Mouse (Mus musculus) forebrain, embryonic 15.5 days (tissue): ENCODE results near the gene Snx21. TPM values are rescaled to one million over a fixed set of nuclear protein-coding genes. Genes with fewer than 3 reads are reported as not detected.
A peak's percentile ranks its signal among the peaks of the same experiment; 100 is the strongest.

ENCODE experiments used
- ATAC-seq: fragments of 200-750 bp; cut with Nextera tagmentation; replicated peaks from 2 replicates; pipeline ENCODE4 v1.8.0; 2017; ENCODE audit warnings: mild to moderate bottlenecking, moderate TSS enrichment, moderate library complexity
- H3K27ac ChIP-seq: fragments of 300-500 bp; sonication (generic); replicated peaks from 2 replicates; pipeline ENCODE4 v1.5.1; 2015; ENCODE audit warnings: mild to moderate bottlenecking, inconsistent platforms
- H3K27me3 ChIP-seq: fragments of 300-500 bp; sonication (generic); 2 replicates; pipeline ENCODE4 v1.6.1; 2015; ENCODE audit warnings: inconsistent platforms
- H3K36me3 ChIP-seq: fragments of 300-500 bp; sonication (generic); 2 replicates; pipeline ENCODE4 v1.6.1; 2015; ENCODE audit warnings: mild to moderate bottlenecking, inconsistent platforms
- H3K4me1 ChIP-seq: fragments of 300-500 bp; sonication (generic); 2 replicates; pipeline ENCODE4 v1.6.1; 2015; ENCODE audit warnings: inconsistent platforms
- H3K4me2 ChIP-seq: fragments of 300-500 bp; sonication (generic); replicated peaks from 2 replicates; pipeline ENCODE4 v1.6.1; 2015; ENCODE audit warnings: mild to moderate bottlenecking, inconsistent platforms
- H3K4me3 ChIP-seq: fragments of 300-500 bp; sonication (generic); 2 replicates; pipeline ENCODE4 v1.5.1; 2015; ENCODE audit warnings: mild to moderate bottlenecking, inconsistent platforms
- H3K9ac ChIP-seq: fragments of 300-500 bp; sonication (generic); replicated peaks from 2 replicates; pipeline ENCODE4 v1.6.1; 2015; ENCODE audit warnings: mild to moderate bottlenecking, inconsistent platforms
- H3K9me3 ChIP-seq: fragments of 300-500 bp; sonication (generic); 2 replicates; pipeline ENCODE4 v1.6.1; 2016; ENCODE audit warnings: inconsistent platforms
- WGBS: fragments of 180-500 bp; shearing (Covaris S2); methylation state at CpG from one replicate; pipeline ENCODE4 v1.1.7; 2015; ENCODE audit warnings: mixed read lengths; 5-methylcytosine and 5-hydroxymethylcytosine counted together
- polyA plus RNA-seq: library from polyadenylated mRNA; unstranded; fragments of >200 nt; fragmentation: Nextera tagmentation; extraction: Ambion mirVana; gene quantifications from 2 replicates; pipeline ENCODE4 v1.2.1, GENCODE M21; 2015

Gene Snx21
- polyA plus RNA-seq: 24.6 and 29.8 TPM in 2 replicates

GRCm38 (mm10) chr2:164785481-164786387, at the start of gene Snx21:
Gene Snx21, plus strand, starts transcription at chr2:164785823.
- under 1% methylated on average over 74 of the region's 89 CpGs for WGBS
- H3K27ac ChIP-seq: peak within 1 kb of the TSS; percentile 73
- H3K4me2 ChIP-seq: peak within 1 kb of the TSS; percentile 70
- peaks cover 19% of the 10 kb centered on the region for H3K4me1 ChIP-seq
- no peaks in the 10 kb centered on the region for H3K9me3 ChIP-seq
- H3K4me3 ChIP-seq: peak within 1 kb of the TSS; percentile 77
- ATAC-seq: peak; percentile 91
- H3K36me3 ChIP-seq: 0 out of 2 replicates have a peak, but pooled peaks cover 3% of the 10 kb centered on the region
- H3K9ac ChIP-seq: peak within 1 kb of the TSS; percentile 68
- no peaks in the 10 kb centered on the region for H3K27me3 ChIP-seq

- H3K36me3 ChIP-seq: no peaks in the 10 kb centered on the region
- WGBS: 70% methylated on average over 3 of the region's 3 CpGs
- H3K27ac ChIP-seq: no peak overlapping the region
- H3K4me1 ChIP-seq: no peaks in the 10 kb centered on the region
- H3K9me3 ChIP-seq: no peaks in the 10 kb centered on the region
- ATAC-seq: no peak
- no peak overlapping the region for H3K9ac ChIP-seq
- H3K4me3 ChIP-seq: no peak overlapping the region
- no peak overlapping the region for H3K4me2 ChIP-seq
- no peaks in the 10 kb centered on the region for H3K27me3 ChIP-seq
These were observed 48.1 kb upstream of the Snx21 start for GRCm38 (mm10) chr2:164737377-164738090.

GRCm38 (mm10) chr2:164739876-164740275, 45.7 kb upstream of the Snx21 start:
- H3K4me3 ChIP-seq: no peak overlapping the region
- H3K27me3 ChIP-seq: no peaks in the 10 kb centered on the region
- WGBS: 62% methylated on average over 7 of the region's 7 CpGs
- peaks cover 2% of the 10 kb centered on the region for H3K4me1 ChIP-seq
- H3K9me3 ChIP-seq: no peaks in the 10 kb centered on the region
- H3K9ac ChIP-seq: no peak overlapping the region
- no peak overlapping the region for H3K27ac ChIP-seq
- no peak overlapping the region for H3K4me2 ChIP-seq
- no peak for ATAC-seq
- H3K36me3 ChIP-seq: no peaks in the 10 kb centered on the region

DNA sequence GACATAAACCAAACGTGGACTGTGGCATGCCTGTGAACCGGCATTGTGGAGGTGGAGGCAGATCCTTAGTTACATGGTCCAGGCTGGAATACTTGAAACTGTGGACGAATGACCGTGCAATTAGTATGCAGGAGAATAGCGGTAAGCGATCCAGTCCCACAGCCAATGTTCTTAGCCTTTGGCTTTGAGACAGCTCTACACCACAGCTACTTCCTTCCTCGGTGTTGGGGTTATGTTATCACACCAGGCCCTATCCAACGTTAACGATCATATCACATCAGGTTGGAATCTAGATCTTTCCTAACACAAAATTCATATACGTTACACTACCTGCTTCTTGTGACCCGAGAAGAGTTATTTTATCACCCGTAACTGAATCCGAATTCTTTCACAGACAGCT, 40.6 kb upstream of the Snx21 start:
- peak; percentile 7; the same call in 1 of the 2 replicates for ATAC-seq
- Histone ChIP-seq H3K4me1 (peaks cover 34% of the 10 kb centered on the region), H3K9me3 (no peaks in the 10 kb centered on the region), H3K4me3 (peak overlapping the region; percentile 86), H3K27ac (no peak overlapping the region), H3K36me3 (peaks cover 17% of the 10 kb centered on the region; the same call in 1 of the 2 replicates), H3K4me2 (peak overlapping the region; percentile 80), H3K9ac (peak overlapping the region; percentile 90; the same call in 1 of the 2 replicates), H3K27me3 (no peaks in the 10 kb centered on the region)
- 77% methylated on average over 13 of the region's 13 CpGs for WGBS

DNA sequence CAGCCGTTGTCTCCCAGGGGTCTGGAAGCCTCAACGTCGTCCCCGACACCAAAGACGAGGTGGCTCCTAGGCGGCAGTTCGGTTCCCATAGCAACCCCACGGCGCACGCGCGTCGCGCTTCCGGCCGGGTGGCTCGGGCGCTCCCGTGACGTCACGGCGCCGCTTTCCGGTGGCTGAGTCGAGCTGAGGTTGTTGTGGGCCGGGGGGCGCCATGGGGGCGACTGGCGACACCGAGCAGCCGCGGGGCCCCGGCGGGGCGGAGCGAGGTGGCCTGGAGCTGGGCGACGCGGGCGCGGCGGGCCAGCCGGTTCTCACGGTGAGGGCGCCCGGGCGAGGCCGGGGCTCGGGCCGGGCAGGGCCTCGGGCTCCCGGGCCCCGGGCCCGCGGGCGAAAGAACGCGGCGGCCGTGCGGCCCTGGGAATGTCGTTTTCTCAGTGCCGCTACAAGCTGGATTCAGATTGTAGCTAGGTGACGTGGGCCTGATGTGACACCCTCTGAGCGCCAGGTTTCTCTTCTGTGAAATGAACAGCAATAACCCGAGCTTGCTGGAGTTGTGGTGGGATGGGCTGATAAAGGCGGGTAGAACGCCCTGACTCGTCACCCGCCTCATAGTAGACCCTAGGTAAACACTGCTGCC, 39.7 kb upstream of the Snx21 start, which contains the start of the genes Wfdc3 and Dnttip1:
Gene Wfdc3, minus strand, starts transcription at position 89 of the 637 bp plus-strand sequence.
Gene Dnttip1, plus strand, starts transcription at position 141 of the 637 bp plus-strand sequence.
- H3K9ac ChIP-seq: peak within 1 kb of the TSS; percentile 90
- peak within 1 kb of the TSS; percentile 71 for H3K27ac ChIP-seq
- peak; percentile 90 for ATAC-seq
- 2% methylated on average over 66 of the region's 70 CpGs for whole genome bisulfite sequencing
- peaks cover 21% of the 10 kb centered on the region; the same call in 1 of the 2 replicates for H3K36me3 ChIP-seq
- no peaks in the 10 kb centered on the region for H3K9me3 ChIP-seq
- H3K27me3 ChIP-seq: no peaks in the 10 kb centered on the region
- peak within 1 kb of the TSS; percentile 80 for H3K4me2 ChIP-seq
- H3K4me1 ChIP-seq: peaks cover 34% of the 10 kb centered on the region
- H3K4me3 ChIP-seq: peak within 1 kb of the TSS; percentile 86

DNA sequence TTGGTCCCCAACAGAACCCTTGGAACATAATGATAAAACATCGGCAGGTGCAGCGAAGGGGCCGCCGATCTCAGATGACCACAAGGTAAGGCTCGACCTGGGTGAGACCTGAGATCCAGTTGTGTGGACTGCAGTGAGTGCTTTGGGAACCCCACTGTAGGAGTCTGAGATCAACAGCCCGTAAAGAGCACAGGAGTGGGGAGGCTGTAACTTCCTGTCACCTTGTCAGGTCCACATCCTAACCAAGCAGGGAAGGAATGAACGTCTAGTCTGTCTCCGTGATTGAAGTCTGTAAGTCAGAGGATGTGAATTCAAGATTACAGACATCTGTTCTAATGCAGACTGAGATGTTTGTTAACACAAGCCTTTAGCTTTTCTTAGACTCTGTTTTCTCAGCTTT, 38.9 kb upstream of the Snx21 start:
- peaks cover 28% of the 10 kb centered on the region; the same call in 1 of the 2 replicates for H3K36me3 ChIP-seq
- H3K4me2 ChIP-seq: peak overlapping the region; percentile 80
- H3K9me3 ChIP-seq: no peaks in the 10 kb centered on the region
- peak overlapping the region; percentile 86 for H3K4me3 ChIP-seq
- H3K4me1 ChIP-seq: peaks cover 34% of the 10 kb centered on the region
- no peak for ATAC-seq
- H3K27me3 ChIP-seq: no peaks in the 10 kb centered on the region
- WGBS: 60% methylated on average over 8 of the region's 8 CpGs
- no peak overlapping the region for H3K27ac ChIP-seq
- H3K9ac ChIP-seq: peak overlapping the region; percentile 90

GRCm38 (mm10) chr2:164748191-164748590, 37.4 kb upstream of the Snx21 start:
- no peak overlapping the region for H3K27ac ChIP-seq
- no peak overlapping the region for H3K4me3 ChIP-seq
- peaks cover 42% of the 10 kb centered on the region; the same call in 1 of the 2 replicates for H3K36me3 ChIP-seq
- H3K9ac ChIP-seq: no peak overlapping the region
- WGBS: 88% methylated on average over 4 of the region's 4 CpGs
- ATAC-seq: no peak
- no peaks in the 10 kb centered on the region for H3K9me3 ChIP-seq
- H3K4me2 ChIP-seq: no peak overlapping the region
- peaks cover 34% of the 10 kb centered on the region for H3K4me1 ChIP-seq
- H3K27me3 ChIP-seq: no peaks in the 10 kb centered on the region

- H3K36me3 ChIP-seq: peaks cover 45% of the 10 kb centered on the region; the same call in 1 of the 2 replicates
- WGBS: 91% methylated on average over 6 of the region's 6 CpGs
These were observed 36.6 kb upstream of the Snx21 start for GRCm38 (mm10) chr2:164748991-164749390.

GRCm38 (mm10) chr2:164752454-164752853, 33.2 kb upstream of the Snx21 start:
- Histone ChIP-seq H3K9ac (no peak overlapping the region), H3K36me3 (peaks cover 78% of the 10 kb centered on the region), H3K4me3 (no peak overlapping the region), H3K27me3 (no peaks in the 10 kb centered on the region), H3K4me1 (peaks cover 14% of the 10 kb centered on the region), H3K4me2 (no peak overlapping the region), H3K9me3 (no peaks in the 10 kb centered on the region), H3K27ac (no peak overlapping the region)
- 87% methylated on average over 2 of the region's 2 CpGs for WGBS
- ATAC-seq: no peak

More at GRCm38 (mm10) chr2:164748991-164749390, 36.6 kb upstream of the Snx21 start:
- no peaks in the 10 kb centered on the region for H3K27me3 ChIP-seq
- no peak overlapping the region for H3K9ac ChIP-seq
- H3K4me3 ChIP-seq: no peak overlapping the region
- H3K4me2 ChIP-seq: no peak overlapping the region
- peaks cover 34% of the 10 kb centered on the region for H3K4me1 ChIP-seq
- no peak overlapping the region for H3K27ac ChIP-seq
- ATAC-seq: no peak
- no peaks in the 10 kb centered on the region for H3K9me3 ChIP-seq

GRCm38 (mm10) chr2:164754105-164754504, 31.5 kb upstream of the Snx21 start:
- no peak overlapping the region for H3K4me3 ChIP-seq
- 90% methylated on average over 11 of the region's 11 CpGs for WGBS
- no peaks in the 10 kb centered on the region for H3K4me1 ChIP-seq
- H3K36me3 ChIP-seq: peaks cover 76% of the 10 kb centered on the region
- no peak for ATAC-seq
- no peak overlapping the region for H3K27ac ChIP-seq
- H3K27me3 ChIP-seq: no peaks in the 10 kb centered on the region
- H3K9ac ChIP-seq: no peak overlapping the region
- H3K9me3 ChIP-seq: no peaks in the 10 kb centered on the region
- H3K4me2 ChIP-seq: no peak overlapping the region

DNA sequence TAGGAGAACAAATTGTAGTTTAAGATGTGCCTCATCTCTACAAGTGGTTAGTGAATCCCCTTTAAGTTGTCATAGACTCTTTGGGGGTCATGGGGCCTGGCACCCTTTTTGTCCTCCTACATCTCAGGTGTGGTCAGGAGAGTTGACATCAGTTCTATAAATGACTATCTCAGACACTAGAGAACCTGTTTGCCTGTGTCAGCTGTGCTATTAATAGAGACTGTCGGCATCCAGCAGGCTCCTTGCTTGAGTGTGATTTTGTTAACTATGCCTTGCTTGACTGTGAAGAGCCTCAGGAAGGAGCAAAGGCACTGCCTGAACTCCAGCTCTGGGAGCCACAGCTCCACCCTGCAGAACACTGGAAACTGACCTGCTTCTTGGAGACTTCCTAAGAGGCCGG, 30.8 kb upstream of the Snx21 start:
- Histone ChIP-seq H3K27ac (no peak overlapping the region), H3K4me2 (no peak overlapping the region), H3K9ac (no peak overlapping the region), H3K36me3 (peaks cover 83% of the 10 kb centered on the region), H3K4me1 (no peaks in the 10 kb centered on the region), H3K27me3 (no peaks in the 10 kb centered on the region), H3K9me3 (no peaks in the 10 kb centered on the region), H3K4me3 (no peak overlapping the region)
- no peak for ATAC-seq
- WGBS: 90% methylated on average over 2 of the region's 2 CpGs
